Mouse (Mus musculus): ENCODE data around the gene Mcrs1. TPM values are rescaled to one million over a fixed set of nuclear protein-coding genes. Genes with fewer than 3 reads are reported as not detected.

Mcrs1 gene
- polyA plus RNA-seq, 1 experiment from 2014 or later = 193 TPM

DNA sequence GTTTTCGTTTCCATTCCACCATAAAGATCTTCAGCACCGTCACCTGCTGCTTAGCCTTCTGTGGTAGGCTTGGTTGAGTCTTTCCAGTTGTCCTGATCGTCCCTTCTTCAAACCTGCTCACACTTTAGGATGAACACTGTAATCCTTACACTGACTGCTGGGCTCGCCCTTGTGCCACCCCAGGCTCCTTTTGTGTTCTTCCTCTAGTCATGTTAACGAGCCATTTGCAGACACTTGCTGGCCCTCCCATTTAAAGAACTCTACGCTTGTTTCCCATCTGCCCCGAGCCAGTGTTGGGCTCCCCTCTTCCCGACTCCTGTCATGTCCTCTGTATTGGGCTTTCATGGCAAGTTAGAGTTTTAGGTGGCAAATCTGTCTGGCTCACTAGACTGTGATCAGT lies 45.8 kb downstream of the Mcrs1 start:
- no peaks in the 10 kb centered on the region for H3K9me3 ChIP-seq (ENCODE audit: control insufficient read depth, low read length)
- no peak overlapping the region for H3K27ac ChIP-seq (ENCODE audit: low read depth, low read length)
- 69% methylated on average over 8 of the region's 8 CpGs for WGBS
- H3K4me3 ChIP-seq (ENCODE audit: low read depth, low read length) = no peak overlapping the region
- no peaks in the 10 kb centered on the region for H3K27me3 ChIP-seq (ENCODE audit: control insufficient read depth, insufficient read depth, low read length)
- H3K36me3 ChIP-seq (ENCODE audit: control insufficient read depth, insufficient read depth, low read length) = 0 out of 2 replicates have a peak, but pooled peaks cover 3% of the 10 kb centered on the region
- no peak overlapping the region for H3K9ac ChIP-seq (ENCODE audit: low read depth, low read length)
- ATAC-seq (ENCODE audit: low FRiP score) (no peak), DNase-seq (ENCODE audit: low spot score) (no peak)
- H3K4me1 ChIP-seq (replicated peaks; ENCODE audit: control insufficient read depth, insufficient read depth, low read length) = no peaks in the 10 kb centered on the region
- H3K4me2 ChIP-seq (replicated peaks; ENCODE audit: low read depth, low read length) = no peak overlapping the region

DNA sequence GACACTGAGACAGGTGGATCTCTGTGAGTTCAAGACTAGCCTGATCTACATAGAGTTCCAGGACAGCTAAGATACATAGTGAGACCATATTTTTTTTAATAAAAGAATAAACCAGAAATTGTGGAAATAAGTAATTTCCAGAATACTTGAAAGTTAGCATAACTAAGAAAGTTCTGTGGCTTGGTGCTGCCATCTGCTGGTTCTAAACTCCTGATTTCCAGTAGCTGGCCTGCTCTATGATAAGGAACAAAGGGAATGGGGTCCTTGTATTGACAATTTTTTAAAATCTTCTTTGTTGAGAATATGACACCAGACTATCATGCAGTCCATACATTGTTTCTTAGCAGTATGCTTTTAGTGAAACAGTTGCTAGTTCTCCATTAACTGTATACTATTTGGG lies 53.0 kb downstream of the Mcrs1 start:
- H3K9ac ChIP-seq (ENCODE audit: low read depth, low read length) = no peak overlapping the region
- H3K4me3 ChIP-seq (ENCODE audit: low read depth, low read length) = no peak overlapping the region
- DNase-seq (ENCODE audit: low spot score) (peak; percentile 40), ATAC-seq (ENCODE audit: low FRiP score) (no peak)
- H3K27me3 ChIP-seq (ENCODE audit: control insufficient read depth, insufficient read depth, low read length) = no peaks in the 10 kb centered on the region
- H3K9me3 ChIP-seq (ENCODE audit: control insufficient read depth, low read length) = no peaks in the 10 kb centered on the region
- no peaks in the 10 kb centered on the region for H3K4me1 ChIP-seq (replicated peaks; ENCODE audit: control insufficient read depth, insufficient read depth, low read length)
- no peak overlapping the region for H3K27ac ChIP-seq (ENCODE audit: low read depth, low read length)
- no peaks in the 10 kb centered on the region for H3K36me3 ChIP-seq (ENCODE audit: control insufficient read depth, insufficient read depth, low read length)
- no peak overlapping the region for H3K4me2 ChIP-seq (replicated peaks; ENCODE audit: low read depth, low read length)

- no peaks in the 10 kb centered on the region for H3K4me1 ChIP-seq (replicated peaks; ENCODE audit: control insufficient read depth, insufficient read depth, low read length)
- no peak overlapping the region for H3K4me3 ChIP-seq (ENCODE audit: low read depth, low read length)
- DNase-seq (ENCODE audit: low spot score) = peak; percentile 46
- WGBS = 57% methylated on average over 6 of the region's 6 CpGs
- H3K27me3 ChIP-seq (ENCODE audit: control insufficient read depth, insufficient read depth, low read length) = no peaks in the 10 kb centered on the region
- no peak overlapping the region for H3K27ac ChIP-seq (ENCODE audit: low read depth, low read length)
- no peak overlapping the region for H3K4me2 ChIP-seq (replicated peaks; ENCODE audit: low read depth, low read length)
- no peak overlapping the region for H3K9ac ChIP-seq (ENCODE audit: low read depth, low read length)
- no peaks in the 10 kb centered on the region for H3K36me3 ChIP-seq (ENCODE audit: control insufficient read depth, insufficient read depth, low read length)
- no peak for ATAC-seq (ENCODE audit: low FRiP score)
- no peaks in the 10 kb centered on the region for H3K9me3 ChIP-seq (ENCODE audit: control insufficient read depth, low read length)
These were observed 56.7 kb downstream of the Mcrs1 start for GRCm38 (mm10) chr15:99195043-99195442.

GRCm38 (mm10) chr15:99194358-99194757 lies 57.4 kb downstream of the Mcrs1 start:
- no peaks in the 10 kb centered on the region for H3K27me3 ChIP-seq (ENCODE audit: control insufficient read depth, insufficient read depth, low read length)
- H3K9ac ChIP-seq (ENCODE audit: low read depth, low read length) = no peak overlapping the region
- ATAC-seq (ENCODE audit: low FRiP score) = no peak
- no peak overlapping the region for H3K4me3 ChIP-seq (ENCODE audit: low read depth, low read length)
- no peak overlapping the region for H3K4me2 ChIP-seq (replicated peaks; ENCODE audit: low read depth, low read length)
- H3K9me3 ChIP-seq (ENCODE audit: control insufficient read depth, low read length) = no peaks in the 10 kb centered on the region
- H3K4me1 ChIP-seq (replicated peaks; ENCODE audit: control insufficient read depth, insufficient read depth, low read length) = no peaks in the 10 kb centered on the region
- H3K27ac ChIP-seq (ENCODE audit: low read depth, low read length) = no peak overlapping the region
- WGBS = 72% methylated on average over 10 of the region's 10 CpGs
- no peak for DNase-seq (ENCODE audit: low spot score)
- H3K36me3 ChIP-seq (ENCODE audit: control insufficient read depth, insufficient read depth, low read length) = 0 out of 2 replicates have a peak, but pooled peaks cover 2% of the 10 kb centered on the region

Other genes with a start within 250 kb of the Mcrs1 start
- gene Tuba1c, start 222.1 kb downstream of the Mcrs1 start, polyA plus RNA-seq (2014; fragmentation: Nextera tagmentation; extraction: Ambion mirVana) = 93.2 and 95.2 TPM in 2 replicates
- 17.2 and 20.9 TPM in 2 replicates for gene Prph, start 196.8 kb downstream of the Mcrs1 start, polyA plus RNA-seq (2014; fragmentation: Nextera tagmentation; extraction: Ambion mirVana)
- gene Troap, start 177.4 kb downstream of the Mcrs1 start, polyA plus RNA-seq (2014; fragmentation: Nextera tagmentation; extraction: Ambion mirVana) = 19.1 and 22.9 TPM in 2 replicates
- 10.2 and 12.4 TPM in 2 replicates for gene C1ql4, start 164.1 kb downstream of the Mcrs1 start, polyA plus RNA-seq (2014; fragmentation: Nextera tagmentation; extraction: Ambion mirVana)
- gene Dnajc22, start 158.8 kb downstream of the Mcrs1 start, polyA plus RNA-seq (2014; fragmentation: Nextera tagmentation; extraction: Ambion mirVana) = 1.2 and 3.3 TPM in 2 replicates
- 59.5 and 64.9 TPM in 2 replicates for gene Spats2, start 126.0 kb downstream of the Mcrs1 start, polyA plus RNA-seq (2014; fragmentation: Nextera tagmentation; extraction: Ambion mirVana)
- 0.12 and 0.14 TPM in 2 replicates for gene Kcnh3, start 27.1 kb downstream of the Mcrs1 start, polyA plus RNA-seq (2014; fragmentation: Nextera tagmentation; extraction: Ambion mirVana)
- 41.9 and 45.7 TPM in 2 replicates for gene Prpf40b, start 43.1 kb upstream of the Mcrs1 start, polyA plus RNA-seq (2014; fragmentation: Nextera tagmentation; extraction: Ambion mirVana)
- gene Fam186b, start 43.9 kb upstream of the Mcrs1 start, polyA plus RNA-seq (2014; fragmentation: Nextera tagmentation; extraction: Ambion mirVana) = 0.22 and 0.29 TPM in 2 replicates
- 10.5 and 11.4 TPM in 2 replicates for gene Fmnl3, start 118.5 kb upstream of the Mcrs1 start, polyA plus RNA-seq (2014; fragmentation: Nextera tagmentation; extraction: Ambion mirVana)
- gene Tmbim6, start 140.9 kb upstream of the Mcrs1 start, polyA plus RNA-seq (2014; fragmentation: Nextera tagmentation; extraction: Ambion mirVana) = 212 and 224 TPM in 2 replicates
- 9.3 and 10.2 TPM in 2 replicates for gene Nckap5l, start 205.8 kb upstream of the Mcrs1 start, polyA plus RNA-seq (2014; fragmentation: Nextera tagmentation; extraction: Ambion mirVana)
- gene Bcdin3d, start 222.8 kb upstream of the Mcrs1 start, polyA plus RNA-seq (2014; fragmentation: Nextera tagmentation; extraction: Ambion mirVana) = 17.1 and 18.1 TPM in 2 replicates